Mouse (Mus musculus) CD4-positive, CD25-positive, alpha-beta regulatory T cell, adult 9 weeks (primary cell): ENCODE results near the gene Zfp941. TPM values are rescaled to one million over a fixed set of nuclear protein-coding genes. Genes with fewer than 3 reads are reported as not detected.

Experiments
- polyA plus RNA-seq: library from polyadenylated mRNA; unstranded; fragments of 100-300 nt; shearing (Covaris generic); gene quantifications from one replicate; pipeline ENCODE4 v1.2.1, GENCODE M21; 2017

The Zfp941 gene
- 0.46 TPM for polyA plus RNA-seq

DNA sequence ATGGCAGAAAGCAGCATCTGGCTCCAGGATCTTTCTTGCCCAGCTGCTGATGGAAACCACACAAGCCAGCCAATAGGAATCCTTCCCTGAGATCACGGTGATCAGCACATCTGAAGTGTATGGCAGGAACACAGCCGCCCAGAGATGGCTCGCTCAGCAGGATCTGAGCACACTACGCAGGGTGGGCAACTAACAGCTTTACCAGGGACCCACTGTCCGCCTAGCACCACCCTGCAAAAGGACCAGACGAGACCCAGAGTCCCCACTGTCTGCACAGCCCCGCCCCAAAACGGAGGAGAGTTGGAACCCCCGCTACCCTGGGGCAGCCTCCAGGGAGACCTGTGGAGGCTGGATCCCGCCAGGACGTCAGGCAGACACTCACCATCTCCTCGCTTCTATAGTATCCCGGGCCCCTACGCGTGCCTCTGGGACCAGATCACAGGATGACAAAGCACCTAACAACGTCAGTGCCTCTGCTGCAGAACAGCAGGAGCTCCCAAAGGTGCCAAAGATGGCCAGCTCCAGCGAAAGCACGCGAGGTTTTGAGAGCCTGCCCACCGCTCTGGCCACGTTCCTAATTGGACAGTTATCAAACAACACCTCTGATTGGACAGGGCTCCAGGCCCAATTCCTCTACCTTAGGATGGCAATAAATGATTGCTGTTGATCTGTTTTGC is at the start of gene Zfp941:
Gene Zfp941, minus strand, starts transcription at position 526 of the 677 bp plus-strand sequence.

DNA sequence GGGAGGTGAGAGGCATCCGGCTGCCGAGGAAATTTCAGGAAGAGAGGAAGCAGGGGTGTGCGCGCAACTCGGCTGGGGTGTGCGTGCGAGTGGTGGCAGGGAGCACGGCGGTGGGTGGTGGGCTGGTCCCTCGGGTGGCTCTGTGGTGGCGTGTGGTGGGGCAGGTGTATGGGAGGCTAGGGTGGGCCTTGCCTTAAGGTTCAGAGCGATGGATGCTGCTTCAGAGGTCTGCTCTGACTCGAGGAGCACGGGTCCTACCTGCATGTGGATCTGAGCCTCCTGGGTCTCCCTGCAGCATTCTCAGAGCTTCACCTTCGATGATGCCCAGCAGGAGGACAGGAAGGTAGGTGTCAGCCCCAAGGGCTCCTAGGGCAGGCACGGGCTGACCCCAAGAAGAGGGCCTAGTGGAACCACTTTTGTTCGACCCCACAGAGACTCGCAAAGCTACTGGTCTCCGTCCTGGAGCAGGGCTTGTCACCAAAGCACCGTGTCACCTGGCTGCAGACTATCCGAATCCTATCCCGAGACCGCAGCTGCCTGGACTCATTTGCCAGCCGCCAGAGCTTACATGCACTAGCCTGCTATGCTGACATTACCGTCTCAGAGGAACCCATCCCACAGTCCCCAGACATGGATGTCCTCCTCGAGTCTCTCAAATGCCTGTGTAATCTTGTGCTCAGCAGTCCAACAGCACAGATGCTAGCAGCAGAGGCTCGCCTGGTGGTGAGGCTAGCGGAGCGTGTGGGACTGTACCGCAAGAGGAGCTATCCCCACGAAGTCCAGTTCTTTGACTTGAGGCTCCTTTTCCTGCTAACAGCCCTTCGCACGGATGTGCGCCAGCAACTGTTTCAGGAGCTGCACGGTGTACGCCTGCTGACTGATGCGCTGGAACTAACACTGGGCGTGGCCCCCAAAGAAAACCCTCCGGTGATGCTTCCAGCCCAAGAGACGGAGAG is 35.9 kb upstream of the Zfp941 start, which contains the start of gene Bet1l:
Gene Bet1l, minus strand, starts transcription at position 28 of the 956 bp plus-strand sequence.

DNA sequence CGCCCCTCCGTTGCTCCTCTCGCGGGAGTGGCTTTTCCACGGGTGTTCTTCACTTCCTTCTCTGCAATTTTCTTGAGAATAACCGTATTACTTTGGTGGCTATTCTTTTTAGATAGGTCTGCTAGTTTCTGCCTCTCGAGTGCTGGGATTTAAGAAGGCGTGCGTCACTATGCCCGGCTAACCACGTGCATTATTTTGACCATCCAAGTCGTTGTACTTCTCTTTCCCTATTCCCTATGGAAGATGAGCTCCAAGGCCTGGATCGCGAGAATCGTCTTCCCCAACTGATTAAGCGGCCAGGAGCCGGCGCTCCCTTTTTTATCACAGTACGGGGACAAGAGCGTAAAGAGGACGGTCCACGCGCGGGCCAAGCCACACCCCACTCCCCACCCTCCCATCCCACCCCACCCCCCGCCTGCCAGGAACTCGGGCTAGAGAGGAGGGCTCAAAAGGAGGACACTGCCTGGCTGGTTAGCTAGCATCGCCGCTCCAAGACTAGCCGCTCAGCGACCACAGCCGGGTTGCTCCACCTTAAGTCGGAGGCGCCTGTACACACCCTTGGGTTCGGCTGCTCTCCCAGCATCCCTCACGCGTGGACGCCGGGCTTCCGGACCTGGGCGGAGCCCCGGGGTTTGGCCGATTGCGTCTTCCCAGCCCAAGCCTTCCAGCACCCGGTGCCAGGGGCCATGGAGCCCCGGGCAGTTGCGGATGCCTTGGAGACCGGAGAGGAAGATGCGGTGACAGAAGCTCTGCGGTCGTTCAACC is 35.0 kb upstream of the Zfp941 start, which contains the start of gene Ric8a:
Gene Ric8a, plus strand, starts transcription at position 173 of the 765 bp plus-strand sequence.

DNA sequence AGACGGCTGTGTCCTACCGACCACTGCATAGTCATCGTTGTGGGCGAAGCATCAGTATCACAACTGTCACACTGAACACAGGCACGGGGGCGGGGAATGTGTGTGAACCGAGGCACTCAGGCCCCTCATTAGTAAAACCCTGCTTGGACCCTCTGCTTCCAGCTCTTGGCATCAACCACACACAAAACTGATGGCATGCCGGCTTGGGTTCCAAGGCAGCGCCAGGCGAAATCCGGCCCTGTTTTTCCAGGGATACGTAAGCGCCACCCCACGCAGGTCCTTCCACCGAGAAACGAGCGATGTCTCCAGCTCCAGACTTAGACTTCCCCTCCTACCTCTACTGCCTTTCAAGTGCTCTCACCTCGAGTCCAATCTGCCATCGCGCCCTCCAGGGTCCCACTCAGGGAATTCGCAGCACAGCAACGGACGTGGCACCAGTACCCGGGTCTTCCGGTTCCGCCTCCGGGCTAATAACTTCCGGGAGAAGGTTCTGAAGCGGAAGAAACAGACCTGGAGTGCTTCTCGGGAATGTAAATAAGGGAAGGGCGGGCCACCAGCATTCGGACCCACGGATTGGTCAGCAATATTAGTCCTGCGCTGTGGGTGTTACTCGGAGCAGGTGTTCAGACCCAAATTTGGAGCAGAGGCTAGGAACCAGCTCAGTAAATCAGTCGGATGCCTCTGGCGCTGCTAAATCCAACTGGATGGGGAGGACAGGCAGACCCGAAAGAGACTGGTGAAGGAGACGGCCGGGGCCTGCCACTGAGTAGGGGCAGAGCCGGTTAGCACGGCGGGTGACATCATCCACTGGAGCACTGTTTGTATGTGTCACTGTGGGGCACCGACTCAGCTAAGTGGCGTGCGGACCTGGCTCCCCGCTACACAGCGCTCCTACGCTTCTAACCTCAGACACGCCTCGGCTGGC is 34.1 kb upstream of the Zfp941 start, which contains the start of gene Gm45785:
Gene Gm45785, minus strand, starts transcription at position 472 of the 925 bp plus-strand sequence.

GRCm38 (mm10) chr7:140847755-140848580 is 26.0 kb upstream of the Zfp941 start, which contains the start of gene Odf3:
Gene Odf3 (plus strand): TSS chr7:140847805.

DNA sequence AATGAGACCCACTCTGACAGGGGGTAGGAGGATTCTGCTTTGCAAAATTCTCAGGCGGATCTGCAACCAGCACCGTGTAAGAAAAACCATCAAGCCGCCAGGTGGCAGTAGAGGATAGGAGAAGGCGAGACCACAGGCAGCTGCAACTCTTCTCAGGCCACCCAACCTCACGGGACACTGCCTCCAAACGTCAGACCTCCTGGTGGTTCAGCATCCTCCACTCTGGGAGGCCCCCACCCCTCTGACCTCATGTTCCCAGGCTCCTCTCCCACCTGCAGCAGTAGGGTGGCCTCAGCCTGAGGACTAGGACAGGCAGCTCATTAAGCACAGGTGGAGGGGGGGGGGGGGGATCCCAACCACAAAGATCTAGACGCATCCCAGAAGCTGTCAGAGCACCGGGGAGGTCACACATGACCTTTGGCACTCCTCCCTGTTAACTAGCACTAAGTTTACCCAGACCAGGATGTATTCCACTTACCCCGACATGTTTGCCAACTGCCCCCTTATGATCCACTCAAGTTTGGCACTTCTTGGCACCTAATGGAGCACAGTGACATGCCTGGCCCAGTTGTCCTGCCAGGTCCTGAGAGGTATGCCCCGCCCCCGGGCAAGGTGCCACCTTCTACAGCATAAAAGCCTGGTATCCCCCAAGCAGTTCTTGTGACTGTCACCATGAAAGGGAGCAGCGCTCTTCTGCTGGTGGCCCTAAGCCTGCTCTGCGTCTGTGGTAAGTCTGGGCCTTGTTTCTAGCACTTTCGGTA is 23.1 kb upstream of the Zfp941 start, which contains the start of gene Scgb1c1:
Gene Scgb1c1, plus strand, starts transcription at position 643 of the 761 bp plus-strand sequence.

DNA sequence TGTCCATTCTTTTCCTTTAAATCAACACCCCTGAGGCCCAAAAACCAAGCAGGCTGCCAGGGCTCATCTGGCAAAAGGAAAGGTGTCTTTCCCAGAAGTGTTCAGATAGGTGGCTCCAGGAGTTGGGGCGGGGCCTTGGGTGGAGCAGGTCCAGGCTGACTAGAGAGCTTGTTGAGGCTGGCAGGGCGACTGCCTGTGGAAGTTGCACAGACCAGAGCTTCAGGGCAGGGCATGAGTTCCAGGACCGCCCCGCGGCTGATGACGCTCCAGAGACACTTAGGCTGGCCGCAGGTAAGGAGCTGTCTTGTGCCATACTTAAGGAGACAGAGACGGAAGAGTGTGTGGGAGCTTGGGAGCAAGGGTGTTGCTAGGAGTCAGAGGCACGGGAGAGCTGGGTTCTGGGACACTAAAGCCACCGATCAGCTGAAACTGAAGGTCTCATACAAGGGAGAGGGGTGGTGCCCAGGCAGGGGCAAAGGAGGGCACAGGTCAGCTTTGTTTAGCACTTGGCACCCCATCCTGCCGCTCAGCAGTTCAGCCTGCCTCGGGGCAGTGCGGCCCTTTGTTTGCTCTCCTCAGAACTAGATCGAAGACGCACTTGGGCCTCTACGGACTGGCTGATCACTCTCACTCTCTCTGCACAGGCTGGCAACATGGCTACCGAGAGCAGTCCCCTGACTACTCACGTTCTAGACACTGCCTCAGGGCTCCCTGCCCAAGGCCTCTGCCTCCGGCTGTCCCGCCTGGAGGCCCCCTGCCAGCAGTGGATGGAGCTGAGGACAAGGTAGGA is 13.2 kb upstream of the Zfp941 start, which contains the start of gene Urah:
Gene Urah, plus strand, starts transcription at position 51 of the 790 bp plus-strand sequence.

DNA sequence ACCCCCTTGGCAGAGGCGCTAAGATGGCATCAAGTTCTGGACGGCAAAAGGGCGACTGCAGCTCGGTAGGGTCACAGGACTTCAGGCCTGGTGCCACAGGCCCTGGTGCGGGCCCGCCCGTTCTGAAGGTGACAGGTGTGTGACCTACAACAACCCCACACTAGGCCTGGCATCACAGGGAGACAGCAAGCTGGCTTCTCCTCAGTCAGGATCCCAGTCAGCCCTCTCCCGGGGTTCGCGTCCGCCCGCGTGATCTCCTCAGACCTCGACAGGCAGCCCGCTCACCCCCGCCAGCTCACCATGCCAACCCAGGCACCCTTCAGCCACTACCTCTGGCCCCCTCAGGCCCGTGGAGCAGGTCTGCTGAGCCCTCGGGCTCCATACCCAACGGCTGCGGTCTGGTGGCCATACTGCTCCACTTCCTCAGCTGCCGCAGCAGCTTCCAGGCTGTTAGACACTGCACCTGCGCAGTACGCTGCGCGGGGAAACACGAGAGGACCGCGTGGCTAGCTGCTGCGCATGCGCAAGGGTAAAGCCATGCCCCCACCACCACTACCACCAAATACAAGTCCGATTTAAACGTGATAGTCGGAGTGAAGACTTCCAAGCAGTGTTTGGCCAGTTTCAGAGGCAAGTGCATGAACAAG is 34.4 kb downstream of the Zfp941 start, which contains the start of gene Syce1:
Gene Syce1, minus strand, starts transcription at position 447 of the 647 bp plus-strand sequence.

DNA sequence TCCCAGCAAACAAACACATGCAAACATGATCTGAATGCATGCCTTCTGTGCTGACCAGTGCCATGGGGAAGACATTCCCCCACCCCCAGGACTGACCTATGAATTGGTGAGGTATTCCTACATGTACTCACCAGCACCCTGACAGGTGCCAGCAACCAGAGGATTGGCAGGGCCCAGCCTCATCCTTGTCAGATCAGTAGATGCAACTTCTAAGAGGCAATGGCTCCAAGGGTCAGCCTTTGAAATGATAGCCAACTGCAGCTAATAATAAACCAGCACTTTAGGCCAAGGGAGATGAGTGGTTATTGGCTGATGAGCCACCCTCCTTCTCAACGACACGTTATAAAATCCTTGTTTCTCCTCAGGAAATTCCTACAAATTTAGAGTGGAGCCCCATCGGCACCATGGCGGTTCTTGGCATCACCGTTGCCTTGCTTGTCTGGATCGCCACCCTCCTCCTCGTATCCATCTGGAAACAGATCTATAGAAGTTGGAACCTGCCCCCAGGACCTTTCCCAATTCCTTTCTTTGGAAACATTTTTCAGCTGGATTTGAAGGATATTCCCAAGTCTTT is 58.4 kb downstream of the Zfp941 start, which contains the start of gene Cyp2e1:
Gene Cyp2e1, plus strand, starts transcription at position 293 of the 574 bp plus-strand sequence.

Other genes starting within 250 kb of the Zfp941 start
- gene Olfr46, start 220.9 kb downstream of the Zfp941 start, polyA plus RNA-seq, result not detected
- not detected for gene Olfr61, start 193.2 kb downstream of the Zfp941 start, polyA plus RNA-seq
- not detected for gene Olfr53, start 175.7 kb downstream of the Zfp941 start, polyA plus RNA-seq
- 0.02 TPM for gene Olfr539, start 162.2 kb downstream of the Zfp941 start, polyA plus RNA-seq
- not detected for gene Olfr45, start 140.2 kb downstream of the Zfp941 start, polyA plus RNA-seq
- gene Olfr541, start 124.9 kb downstream of the Zfp941 start, polyA plus RNA-seq, result not detected
- gene Cyp2e1, start 58.4 kb downstream of the Zfp941 start, polyA plus RNA-seq, result not detected
- gene Syce1, start 34.3 kb downstream of the Zfp941 start, polyA plus RNA-seq, result 0.40 TPM
- gene Urah, start 12.8 kb upstream of the Zfp941 start, polyA plus RNA-seq, result not detected
- gene Scgb1c1, start 23.4 kb upstream of the Zfp941 start, polyA plus RNA-seq, result not detected
- gene Odf3, start 25.6 kb upstream of the Zfp941 start, polyA plus RNA-seq, result not detected
- gene Gm45785, start 34.2 kb upstream of the Zfp941 start, polyA plus RNA-seq, result not detected
- 163 TPM for gene Ric8a, start 34.8 kb upstream of the Zfp941 start, polyA plus RNA-seq
- gene Bet1l, start 35.4 kb upstream of the Zfp941 start, polyA plus RNA-seq, result 65.2 TPM
- 270 TPM for gene Psmd13, start 59.8 kb upstream of the Zfp941 start, polyA plus RNA-seq
- gene Sirt3, start 60.1 kb upstream of the Zfp941 start, polyA plus RNA-seq, result 10.4 TPM
- not detected for gene Cox8b, start 78.3 kb upstream of the Zfp941 start, polyA plus RNA-seq
- not detected for gene Nlrp6, start 98.7 kb upstream of the Zfp941 start, polyA plus RNA-seq
- gene Pgghg, start 119.2 kb upstream of the Zfp941 start, polyA plus RNA-seq, result 40.2 TPM
- 0.98 TPM for gene Ifitm5, start 128.1 kb upstream of the Zfp941 start, polyA plus RNA-seq
- not detected for gene Gm45717, start 133.8 kb upstream of the Zfp941 start, polyA plus RNA-seq
- gene Ifitm2, start 133.8 kb upstream of the Zfp941 start, polyA plus RNA-seq, result 30.3 TPM
- not detected for gene Ifitm1, start 145.0 kb upstream of the Zfp941 start, polyA plus RNA-seq
- 8.5 TPM for gene Ifitm3, start 188.6 kb upstream of the Zfp941 start, polyA plus RNA-seq
- not detected for gene Ifitm6, start 195.7 kb upstream of the Zfp941 start, polyA plus RNA-seq
- gene Gm17387, start 207.0 kb upstream of the Zfp941 start, polyA plus RNA-seq, result not detected
- 15.5 TPM for gene B4galnt4, start 238.9 kb upstream of the Zfp941 start, polyA plus RNA-seq